Mouse (Mus musculus): Measurements from ENCODE around the gene Mcub.

Mcub gene

DNA sequence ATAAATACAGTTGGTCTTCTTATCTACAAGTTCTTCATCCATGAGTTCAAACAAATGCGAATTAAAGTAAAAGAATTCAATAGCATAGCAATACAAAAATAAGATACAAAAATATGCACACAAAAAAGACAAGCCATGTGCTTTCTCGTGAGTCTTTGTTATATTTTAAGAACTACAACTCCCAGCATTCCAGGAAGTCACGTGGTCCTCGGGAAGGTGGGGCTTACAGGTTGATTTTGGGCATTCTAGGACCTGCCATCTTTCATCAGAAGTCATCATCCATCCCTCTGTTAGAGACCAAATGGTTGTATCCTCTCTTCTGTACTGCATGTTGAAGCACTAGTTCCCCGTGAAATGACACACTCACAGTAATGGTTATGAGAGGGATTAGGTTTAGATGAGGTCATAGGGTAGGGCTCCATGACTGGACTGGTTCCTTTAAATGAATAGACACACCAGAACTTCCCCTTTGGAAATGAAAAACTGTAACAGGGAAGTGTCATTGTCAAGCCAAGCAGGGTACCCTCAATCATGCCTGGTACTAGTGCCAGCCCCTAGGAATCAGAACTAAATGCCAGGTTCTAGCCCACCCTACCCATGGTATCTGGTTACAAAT lies 20.7 kb downstream of the Mcub start:
- DNase-seq (ENCODE audit: inconsistent age in 2 of 2, low spot score in 1 of 2): no peak

DNA sequence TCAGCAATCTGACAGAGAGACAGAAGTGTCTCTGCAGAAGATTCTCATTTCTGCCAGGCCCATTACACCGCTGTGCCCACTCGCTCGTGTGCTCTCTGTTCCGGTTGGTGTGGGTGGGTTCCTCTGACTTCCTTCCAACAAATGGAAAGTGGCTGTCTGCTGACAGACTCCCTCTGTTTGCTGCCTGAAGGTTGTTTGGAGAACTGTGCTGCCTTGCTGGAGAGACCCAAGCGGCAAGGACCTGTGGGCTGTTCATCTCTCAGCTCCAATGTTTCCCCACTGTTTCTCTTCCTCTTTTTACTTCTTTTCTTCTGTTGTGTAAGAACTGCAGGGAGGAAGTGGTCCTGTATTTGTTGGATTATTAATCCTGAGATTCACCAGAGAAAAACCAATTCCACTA lies 21.6 kb downstream of the Mcub start:
- no peak for DNase-seq (ENCODE audit: inconsistent age in 2 of 2, low spot score in 1 of 2)

DNA sequence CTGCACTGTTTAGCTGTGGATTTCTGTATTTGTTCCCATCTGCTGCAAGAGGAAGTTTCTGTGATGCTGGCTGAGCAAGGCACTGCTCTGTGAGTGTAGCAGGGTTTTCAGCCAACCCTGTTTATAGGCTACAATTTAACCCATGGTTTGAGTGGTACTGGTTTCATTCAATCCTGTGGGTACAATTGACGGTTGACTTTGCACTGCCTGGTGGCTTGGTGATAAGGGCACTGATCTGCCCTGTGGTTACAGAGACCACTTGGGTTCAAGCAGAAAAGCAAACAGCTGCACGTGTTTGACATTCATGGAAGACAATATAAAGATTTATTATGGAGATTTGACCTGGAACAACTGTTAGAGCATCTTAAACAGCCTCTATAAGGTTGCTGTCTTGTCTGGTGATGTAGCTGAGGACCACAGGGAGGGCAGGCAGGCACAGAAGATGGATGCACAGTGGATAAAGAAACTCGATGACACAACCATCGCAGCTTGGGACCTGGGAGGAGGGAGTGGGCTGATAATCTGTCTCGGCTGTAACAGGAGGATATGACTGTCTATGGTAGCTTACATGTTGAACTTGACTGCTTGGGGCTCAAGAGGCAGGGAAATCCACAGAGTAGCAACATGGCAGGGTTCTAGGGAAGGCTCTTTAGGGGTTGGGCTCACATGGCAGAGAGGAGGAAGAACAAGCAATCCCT lies 23.6 kb downstream of the Mcub start:
- no peak for DNase-seq (ENCODE audit: inconsistent age in 2 of 2, low spot score in 1 of 2)

DNA sequence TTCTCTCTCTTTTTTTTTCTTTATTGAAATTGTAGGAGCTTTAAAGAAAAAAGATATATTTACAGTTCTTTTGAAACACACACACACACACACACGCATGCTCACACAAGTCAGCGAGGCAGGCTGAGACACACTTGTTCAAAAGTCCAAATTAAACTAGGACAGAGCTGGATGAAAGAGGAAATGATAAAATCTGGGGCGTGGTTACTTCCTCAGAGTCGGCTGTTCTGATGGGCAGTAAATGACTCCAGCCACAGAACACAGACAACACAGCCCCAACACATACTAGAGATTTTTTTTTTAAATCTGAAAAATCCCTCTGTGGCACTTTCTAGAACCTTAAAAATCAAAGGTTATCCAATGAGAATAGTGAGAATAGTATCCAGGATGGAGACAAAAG lies 26.2 kb downstream of the Mcub start:
- DNase-seq (ENCODE audit: inconsistent age in 2 of 2, low spot score in 1 of 2): no peak

DNA sequence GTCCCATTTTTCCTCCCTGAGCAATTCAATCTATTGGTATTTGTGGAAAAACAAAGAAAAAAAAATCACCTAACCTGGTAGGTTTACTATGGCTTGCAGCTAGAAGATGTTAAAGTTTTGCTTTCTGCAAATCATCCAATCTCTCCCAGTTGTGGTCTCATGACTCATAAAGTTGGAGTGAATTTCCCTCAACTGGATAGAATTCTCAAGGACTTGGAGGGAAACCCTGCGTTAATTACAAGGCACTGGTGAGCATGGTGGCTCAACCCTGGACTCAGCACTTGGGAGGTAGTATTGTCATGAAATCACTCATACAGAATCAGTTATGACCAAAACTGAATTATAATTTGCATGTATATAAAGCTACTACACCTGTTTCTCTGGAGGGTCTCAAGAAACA lies 28.7 kb downstream of the Mcub start:
- peak in 1 of 2 experiments; percentile 24 for DNase-seq (ENCODE audit: inconsistent age in 2 of 2, low spot score in 1 of 2)

DNA sequence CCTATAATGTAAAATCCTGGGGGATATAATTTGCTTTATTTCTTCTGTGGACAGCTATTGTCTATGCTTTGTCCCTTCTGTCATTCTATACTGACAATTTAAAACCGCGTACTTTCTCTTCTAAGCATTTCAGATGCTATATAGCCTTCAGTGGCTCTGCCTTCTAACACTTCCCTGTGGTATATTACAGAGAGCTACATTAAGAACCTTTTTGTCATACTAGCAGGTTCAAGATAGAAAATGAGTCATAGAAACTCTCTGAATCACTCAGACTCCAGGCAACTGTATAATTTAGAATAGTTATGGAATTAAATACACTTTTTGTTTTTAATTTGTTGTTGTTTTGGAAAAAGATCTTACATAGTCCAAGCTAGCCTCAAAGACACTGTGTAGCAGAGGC lies 29.2 kb downstream of the Mcub start:
- DNase-seq (ENCODE audit: inconsistent age in 2 of 2, low spot score in 1 of 2): no peak

DNA sequence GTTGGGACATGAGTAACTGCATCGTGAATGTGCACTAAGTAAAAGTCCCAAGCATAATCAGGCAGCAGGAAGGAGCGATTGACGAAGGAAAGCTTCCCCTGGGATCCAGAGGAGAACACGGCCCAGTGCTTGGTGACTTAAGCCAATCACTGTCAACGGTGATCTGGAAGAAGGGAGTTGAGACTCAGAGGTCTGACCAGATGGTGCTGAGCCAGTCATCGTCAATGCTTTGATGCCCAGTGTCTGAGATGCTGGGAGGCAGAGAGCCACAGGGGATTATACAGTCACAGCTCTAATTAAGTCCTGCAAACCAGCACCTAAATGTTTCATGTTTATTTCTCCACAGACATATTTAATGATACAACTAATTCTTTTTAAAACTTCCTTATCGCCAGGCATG lies 30.9 kb downstream of the Mcub start:
- no peak for DNase-seq (ENCODE audit: inconsistent age in 2 of 2, low spot score in 1 of 2)

DNA sequence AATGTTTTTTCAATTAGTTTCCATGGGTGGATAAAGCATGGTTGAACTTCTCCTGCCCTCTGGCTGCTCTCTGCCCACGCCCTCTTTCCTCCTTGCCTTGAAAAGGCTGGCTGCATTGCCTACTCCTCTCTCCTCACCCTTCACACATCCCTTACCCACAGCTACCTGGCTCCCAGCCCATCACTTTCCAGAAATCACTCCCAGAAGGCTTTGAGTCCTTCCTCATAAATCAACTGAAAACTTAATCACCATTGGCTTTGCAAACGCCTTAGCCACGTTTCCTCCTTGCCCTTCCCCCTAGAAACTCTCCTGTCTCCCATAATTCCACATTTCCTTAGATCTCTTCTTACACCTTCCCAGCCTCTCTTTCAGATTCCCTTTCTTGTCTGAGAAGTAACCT lies 32.2 kb downstream of the Mcub start:
- DNase-seq (ENCODE audit: inconsistent age in 2 of 2, low spot score in 1 of 2): peak; percentile 24 to 57

DNA sequence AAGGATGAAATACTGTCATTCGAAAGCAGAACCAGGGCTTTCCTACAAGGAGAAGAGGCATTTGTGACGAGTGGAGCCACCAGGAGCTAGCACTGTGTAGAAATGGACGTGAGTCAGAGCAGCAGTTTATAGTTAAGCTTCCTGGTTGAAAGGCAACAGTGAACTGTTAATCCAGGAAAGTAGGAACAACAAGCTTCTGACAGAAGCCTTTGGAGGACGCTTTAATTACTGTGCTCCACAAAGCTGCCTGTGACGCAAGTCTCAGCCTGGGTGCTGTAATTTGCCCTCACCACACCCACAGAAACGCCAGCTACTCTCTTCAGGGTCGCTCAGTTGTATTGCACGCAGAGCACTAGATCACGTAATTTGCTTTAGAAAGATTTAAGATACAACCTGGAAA lies 33.4 kb downstream of the Mcub start:
- DNase-seq (ENCODE audit: inconsistent age in 2 of 2, low spot score in 1 of 2): peak; percentile 21 to 72

DNA sequence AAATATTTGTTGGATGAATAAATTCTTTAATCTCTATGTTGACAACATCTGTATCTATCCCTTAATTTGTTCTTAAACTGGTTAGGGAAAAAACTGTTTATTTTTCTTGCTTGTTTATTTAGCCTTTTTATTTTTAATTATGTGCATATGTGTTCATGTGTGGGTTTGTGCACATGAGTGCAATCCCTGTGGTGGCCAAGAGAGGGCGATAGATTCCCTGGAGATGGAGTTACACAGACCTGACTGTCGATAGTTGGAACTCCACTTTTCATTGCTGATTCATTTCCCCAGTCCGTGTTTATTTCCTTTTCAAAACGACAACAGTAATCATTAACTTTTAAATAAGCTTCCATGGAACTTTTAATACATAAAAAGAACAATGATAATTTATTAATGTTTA lies 37.6 kb downstream of the Mcub start:
- no peak for DNase-seq (ENCODE audit: inconsistent age in 2 of 2, low spot score in 1 of 2)

DNA sequence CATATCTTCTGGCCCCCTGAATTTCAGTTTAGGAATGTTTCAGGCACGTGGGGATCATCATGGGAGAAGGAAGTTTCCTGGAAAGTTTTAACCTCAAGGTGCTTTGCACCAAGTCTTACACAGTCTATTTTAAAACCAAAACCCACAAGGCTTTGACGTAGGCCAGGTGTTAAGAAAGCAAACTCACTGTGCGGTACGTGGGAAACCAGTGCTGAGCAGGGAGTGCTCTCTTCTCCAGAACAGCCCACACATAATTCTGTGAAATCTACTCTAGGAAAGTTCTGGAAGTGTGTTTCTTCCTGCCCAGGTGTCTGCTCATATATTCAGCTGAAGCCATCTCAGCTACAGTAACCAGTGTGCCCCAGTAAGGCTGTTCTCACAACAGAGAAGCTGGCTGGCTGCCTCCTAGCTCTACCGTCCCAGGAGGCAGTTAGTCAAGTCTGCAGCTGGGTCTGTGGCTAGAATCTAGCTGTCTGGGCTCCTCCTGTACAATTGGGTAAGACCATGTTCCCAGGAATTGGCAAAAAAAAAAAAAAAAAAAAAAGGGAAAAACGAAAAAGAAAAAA lies 39.7 kb downstream of the Mcub start:
- peak in 1 of 2 experiments; percentile 39 for DNase-seq (ENCODE audit: inconsistent age in 2 of 2, low spot score in 1 of 2)

DNA sequence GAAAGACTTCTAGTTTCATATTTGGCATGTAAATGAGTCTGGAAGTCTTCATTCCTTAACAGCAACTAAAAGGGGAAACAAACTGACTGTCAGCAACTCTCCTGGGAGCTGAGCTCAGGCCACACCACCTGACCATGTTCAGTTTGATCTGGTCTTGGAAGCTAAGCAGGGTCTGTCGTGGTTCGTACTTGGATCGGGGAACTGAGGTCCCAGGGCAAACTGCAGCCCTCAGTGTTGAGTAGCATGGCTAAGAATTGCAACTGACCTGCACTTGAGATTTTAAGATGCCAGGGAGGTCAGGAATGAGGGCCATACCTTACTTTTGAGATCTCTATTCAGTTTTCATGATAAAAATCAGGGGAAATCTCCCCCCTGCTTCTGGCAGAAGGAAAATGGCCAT lies 44.1 kb downstream of the Mcub start:
- no peak for DNase-seq (ENCODE audit: inconsistent age in 2 of 2, low spot score in 1 of 2)

DNA sequence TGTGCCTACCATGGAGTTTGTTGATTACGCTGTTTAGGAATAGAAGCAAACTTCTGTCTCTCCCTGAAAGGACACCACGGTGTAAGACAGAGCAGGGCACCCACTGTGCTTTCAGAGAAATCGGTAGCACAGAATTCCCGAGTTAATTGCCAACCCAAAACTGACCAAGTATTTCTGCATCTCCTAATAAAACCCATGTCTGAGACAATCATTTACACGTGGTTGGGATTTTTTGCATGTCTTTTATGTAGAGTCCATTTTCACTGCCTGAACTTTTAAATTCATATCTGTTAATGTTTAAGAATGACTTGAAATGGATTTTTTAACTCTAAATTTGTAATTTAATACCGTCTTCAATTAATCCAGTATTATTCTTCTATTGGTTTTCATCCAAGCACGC lies 46.4 kb downstream of the Mcub start:
- no peak for DNase-seq (ENCODE audit: inconsistent age in 2 of 2, low spot score in 1 of 2)

DNA sequence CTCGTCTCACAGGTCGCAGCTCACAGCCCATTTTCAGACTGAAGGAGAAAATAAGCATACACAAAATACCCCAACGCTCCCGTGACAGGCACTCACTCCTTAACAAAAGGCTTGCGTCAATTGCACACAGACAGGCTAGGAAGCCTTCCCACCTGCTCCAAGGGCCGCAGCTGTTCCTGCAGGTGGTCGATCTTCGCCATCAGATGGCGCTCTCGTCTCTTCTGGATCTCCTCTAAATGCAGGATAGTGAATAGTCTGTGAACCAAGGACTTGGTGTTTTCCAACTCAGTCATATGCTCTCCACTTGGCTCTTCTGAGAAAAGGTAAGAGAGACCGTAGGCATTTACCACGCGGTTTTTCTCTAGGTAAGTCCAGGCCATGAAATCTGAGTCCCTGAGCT lies 51.6 kb downstream of the Mcub start:
- peak; percentile 61 to 85 for DNase-seq (ENCODE audit: inconsistent age in 2 of 2, low spot score in 1 of 2)

DNA sequence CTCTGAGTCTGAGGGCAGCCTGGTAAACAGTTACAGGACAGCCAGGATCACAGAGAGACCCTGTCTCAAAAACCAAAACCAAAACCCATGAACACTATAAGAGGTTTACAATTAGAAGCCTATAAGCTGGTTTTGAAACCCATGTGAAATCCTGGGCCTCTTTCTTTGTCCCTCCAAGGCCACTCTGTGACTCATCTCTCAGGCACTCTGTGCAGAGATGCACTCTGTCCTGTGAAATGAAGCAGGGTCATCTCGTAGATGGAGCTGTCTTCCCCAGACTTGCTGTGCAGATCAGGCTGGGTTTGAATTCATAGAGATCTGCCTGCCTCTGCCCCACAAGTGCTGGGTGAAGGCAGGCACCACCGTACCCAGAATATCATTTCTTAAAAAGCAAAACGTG lies 52.6 kb downstream of the Mcub start:
- DNase-seq (ENCODE audit: inconsistent age in 2 of 2, low spot score in 1 of 2): peak; percentile 43 to 66

DNA sequence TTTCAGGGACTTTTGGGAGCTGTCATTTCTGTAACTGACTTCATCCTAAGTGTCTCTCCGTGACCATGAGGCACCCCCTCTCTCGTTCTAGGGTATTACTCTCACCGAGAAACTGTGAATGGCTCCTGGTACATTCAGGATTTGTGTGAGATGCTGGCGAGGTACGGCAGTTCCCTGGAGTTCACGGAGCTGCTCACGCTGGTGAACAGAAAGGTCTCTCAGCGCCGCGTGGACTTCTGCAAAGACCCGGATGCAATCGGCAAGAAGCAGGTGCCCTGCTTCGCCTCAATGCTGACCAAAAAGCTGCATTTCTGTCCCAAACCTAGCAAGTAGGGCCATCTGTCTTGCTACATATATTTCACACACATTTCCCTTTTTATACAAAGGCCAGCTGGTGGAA lies 56.8 kb downstream of the Mcub start:
- no peak for DNase-seq (ENCODE audit: inconsistent age in 2 of 2, low spot score in 1 of 2)

DNA sequence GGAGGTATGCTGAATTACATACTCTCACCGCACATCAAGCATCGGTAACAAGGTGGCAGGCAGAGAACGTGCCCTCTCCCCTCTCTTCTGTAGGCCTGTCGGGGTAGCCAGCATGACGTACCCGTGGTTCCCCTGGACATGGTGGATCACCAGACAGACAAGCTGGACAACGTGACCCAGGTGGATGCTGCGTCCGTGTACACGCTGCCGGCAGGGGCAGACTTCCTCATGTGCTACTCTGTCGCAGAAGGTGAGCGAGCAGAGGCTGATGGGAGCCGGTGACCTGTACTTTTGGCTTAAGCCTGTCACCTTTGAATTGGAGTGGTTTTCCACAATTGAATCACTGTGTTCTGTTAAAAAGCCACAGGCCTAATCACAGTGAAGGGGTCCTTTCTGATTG lies 58.0 kb downstream of the Mcub start:
- no peak for DNase-seq (ENCODE audit: inconsistent age in 2 of 2, low spot score in 1 of 2)

DNA sequence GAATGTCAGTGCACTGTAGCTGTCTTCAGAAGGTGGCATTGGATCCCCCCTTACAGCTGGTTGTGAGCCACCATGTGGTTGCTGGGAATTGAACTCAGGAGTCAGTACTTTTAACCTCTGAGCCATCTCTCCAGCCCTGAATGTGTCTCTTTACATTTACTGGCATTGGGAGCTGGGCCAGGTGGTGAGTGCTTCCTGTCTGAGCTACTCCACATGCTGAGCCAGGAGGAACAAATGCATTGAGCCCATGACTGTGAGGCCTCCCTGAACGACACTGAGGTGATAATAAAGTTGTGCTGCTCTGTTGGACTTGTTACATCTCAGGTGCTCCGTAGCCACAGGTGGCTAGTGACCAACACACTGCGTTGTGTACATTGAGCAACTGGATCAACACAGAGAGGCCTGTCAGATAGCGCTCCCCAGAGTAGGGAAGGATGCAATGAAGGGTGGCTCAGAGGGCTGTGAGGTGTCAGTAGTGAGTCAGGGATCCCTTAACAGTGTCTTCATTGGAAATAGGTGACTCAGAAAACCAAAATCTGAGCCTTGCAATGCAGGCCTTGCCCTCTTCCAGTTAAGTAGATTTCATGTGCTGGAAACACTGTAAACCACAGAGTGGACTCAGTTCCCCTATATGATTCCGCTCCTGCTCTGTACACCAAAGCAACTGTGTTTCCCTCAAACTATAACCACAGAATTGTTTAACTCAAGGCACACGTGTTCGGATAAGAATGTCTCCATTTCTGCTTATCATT lies 65.4 kb downstream of the Mcub start:
- DNase-seq (ENCODE audit: inconsistent age in 2 of 2, low spot score in 1 of 2): peak; percentile 14 to 63

DNA sequence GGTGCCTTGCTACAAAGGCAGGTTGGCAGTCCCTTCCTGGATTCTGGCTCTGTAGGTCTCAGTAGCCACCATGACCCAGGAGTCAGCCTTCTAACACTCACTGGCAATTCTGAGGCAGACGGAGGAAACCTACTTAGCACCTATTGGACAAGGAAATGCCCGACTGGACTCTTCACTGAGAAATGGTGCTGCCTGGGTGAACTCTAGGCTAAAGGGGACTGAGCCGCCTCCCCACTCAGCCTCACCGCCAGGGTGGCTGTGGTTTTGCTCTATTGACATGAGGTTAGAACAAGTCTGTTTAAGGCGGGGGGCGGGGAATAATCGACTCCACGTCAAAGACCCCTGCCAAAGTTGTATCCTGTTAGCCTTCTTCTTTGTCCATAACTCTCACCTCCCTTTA lies 66.1 kb downstream of the Mcub start:
- DNase-seq (ENCODE audit: inconsistent age in 2 of 2, low spot score in 1 of 2): peak in 1 of 2 experiments; percentile 44

DNA sequence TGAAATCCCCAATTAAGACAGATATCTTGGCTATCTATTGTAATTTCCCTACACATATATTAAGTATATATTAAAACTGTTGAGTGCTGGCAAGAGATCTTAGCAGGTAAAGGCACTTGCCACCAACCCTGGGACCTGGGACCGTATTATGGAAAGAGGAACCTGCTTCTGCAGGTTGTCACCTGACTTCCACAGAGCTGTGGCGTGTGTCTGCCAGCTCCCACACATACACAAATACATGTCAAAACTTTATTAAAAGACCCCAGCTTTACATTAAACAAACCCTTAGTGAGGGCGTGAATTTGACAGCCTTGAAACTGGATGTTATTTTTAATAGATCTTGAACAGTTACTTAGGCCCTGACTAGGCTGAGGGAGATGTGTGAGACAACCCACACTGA lies 66.6 kb downstream of the Mcub start:
- DNase-seq (ENCODE audit: inconsistent age in 2 of 2, low spot score in 1 of 2): no peak

DNA sequence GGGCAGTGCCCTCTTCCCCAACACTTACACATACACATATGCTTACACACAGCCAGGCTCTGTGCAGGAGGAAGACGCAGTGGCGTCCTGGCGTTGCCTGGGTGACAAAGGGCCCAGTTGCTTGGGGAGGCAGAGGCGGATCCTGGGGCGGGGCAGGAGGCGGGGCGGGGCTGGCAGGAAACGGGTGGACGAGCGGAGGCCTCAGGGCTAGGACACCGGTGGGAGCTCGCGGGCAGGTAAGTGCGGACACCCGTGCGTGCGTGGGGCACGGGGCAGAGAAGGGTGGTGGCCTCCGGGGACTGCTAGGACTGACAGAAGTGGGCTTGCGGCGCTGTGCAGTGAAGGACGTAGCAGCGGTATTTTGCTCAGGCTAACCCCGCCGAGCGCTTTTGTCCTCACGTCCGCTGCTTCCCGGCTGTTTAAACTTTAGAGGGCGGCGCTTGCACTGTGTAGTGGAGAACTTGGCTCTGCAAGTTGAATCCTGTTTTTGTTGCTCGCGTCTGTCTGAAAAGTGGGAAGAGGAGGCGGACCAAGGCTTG lies 68.7 kb downstream of the Mcub start, which contains the start of gene Casp6:
TSS of gene Casp6 (plus strand) at position 155 of the 539 bp plus-strand sequence.
- DNase-seq (ENCODE audit: inconsistent age in 2 of 2, low spot score in 1 of 2): peak; percentile 87 to 97

DNA sequence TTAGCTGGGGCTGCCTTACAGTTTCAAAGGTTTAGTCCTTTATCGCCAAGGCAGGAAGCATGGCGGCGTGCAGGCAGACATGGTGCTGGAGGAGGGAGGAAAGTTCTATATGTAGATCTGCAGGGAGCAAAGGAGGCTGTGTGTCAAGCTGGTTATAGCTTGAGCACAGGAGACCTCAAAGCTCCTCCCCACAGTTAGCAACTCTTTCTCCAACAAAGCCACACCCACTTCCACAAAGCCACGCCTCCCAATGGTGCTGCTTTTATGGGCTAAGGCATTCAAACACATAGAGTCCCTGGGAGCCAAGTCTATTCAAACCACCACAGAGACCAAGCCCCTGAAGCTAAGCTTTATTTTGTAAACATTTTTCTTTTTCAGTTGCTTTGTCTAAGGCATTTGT lies 71.1 kb downstream of the Mcub start:
- DNase-seq (ENCODE audit: inconsistent age in 2 of 2, low spot score in 1 of 2): no peak
